Mouse (Mus musculus) heart, adult 9 months (tissue): Measurements from ENCODE around the gene Olfr591.
"Not testable (repeated sequence)": the region's sequence is repeated elsewhere in the genome, so short reads cannot be mapped to it uniquely, and the experiment has no call there.

Experiments
- DNase-seq, 2 experiments: peaks; one replicate each; pipeline ENCODE4 v3.0.0; 2022; ENCODE audit warnings: low spot score in 2 of 2

Gene Olfr591

DNA sequence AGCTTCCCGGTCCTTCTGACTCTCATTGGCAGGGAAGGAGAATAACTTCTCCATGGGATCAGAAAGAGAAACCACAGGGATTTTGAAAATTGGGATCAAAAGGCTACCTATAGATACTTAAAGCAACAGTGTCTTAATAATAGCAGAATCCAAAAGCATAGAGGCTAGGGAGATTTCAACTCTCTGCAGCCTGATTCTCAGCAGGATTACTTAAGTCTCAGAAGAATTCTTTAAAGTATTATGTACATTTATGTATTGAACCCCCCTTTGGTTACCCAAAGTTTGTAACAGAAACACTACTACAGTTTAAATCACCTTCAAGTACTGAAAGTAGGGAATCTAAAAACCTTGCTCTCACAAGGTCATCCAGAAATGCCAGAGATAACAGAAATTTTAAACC, at the start of gene Olfr591:
Gene Olfr591 (minus strand): TSS at position 101 of the 400 bp plus-strand sequence.
- no peak for DNase-seq

GRCm38 (mm10) chr7:103216696-103217095, 38.6 kb upstream of the Olfr591 start, which contains the start of gene Olfr594:
Olfr594 (plus strand) TSS chr7:103216996.
- DNase-seq: no peak

- DNase-seq: not testable (repeated sequence)
These were observed 33.9 kb upstream of the Olfr591 start for GRCm38 (mm10) chr7:103212050-103212449.

- no peak for DNase-seq
These were observed 33.4 kb upstream of the Olfr591 start, which contains the start of gene Olfr593 for GRCm38 (mm10) chr7:103211562-103211961. Olfr593 (plus strand) TSS chr7:103211862.

DNA sequence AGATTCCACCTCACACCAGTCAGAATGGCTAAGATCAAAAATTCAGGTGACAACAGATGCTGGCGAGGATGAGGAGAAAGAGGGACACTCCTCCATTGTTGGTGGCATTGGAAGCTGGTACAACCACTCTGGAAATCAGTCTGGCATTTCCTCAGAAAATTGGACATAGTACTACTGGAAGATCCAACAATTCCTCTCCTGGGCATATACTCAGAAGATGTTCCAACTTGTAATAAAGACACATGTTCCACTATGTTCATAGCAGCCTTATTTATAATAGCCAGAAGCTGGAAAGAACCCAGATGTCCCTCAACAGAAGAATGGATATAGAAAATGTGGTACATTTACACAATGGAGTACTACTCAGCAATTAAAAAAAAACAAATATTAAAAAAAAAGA, 6.4 kb upstream of the Olfr591 start, which contains the start of gene Olfr592:
Gene Olfr592 (plus strand): TSS at position 301 of the 400 bp plus-strand sequence.
- not testable (repeated sequence) for DNase-seq

GRCm38 (mm10) chr7:103169697-103170096, 8.4 kb downstream of the Olfr591 start:
- DNase-seq: no peak

- no peak for DNase-seq
These were observed 21.9 kb downstream of the Olfr591 start, which contains the start of gene Olfr589 for GRCm38 (mm10) chr7:103156256-103156655. Olfr589 (minus strand) TSS chr7:103156356.

- DNase-seq: no peak
These were observed 37.6 kb downstream of the Olfr591 start, which contains the start of gene Olfr588-ps1 for GRCm38 (mm10) chr7:103140579-103140978. Olfr588-ps1 (plus strand) TSS chr7:103140879.

- no peak for DNase-seq
These were observed 52.6 kb downstream of the Olfr591 start, which contains the start of gene Olfr586 for GRCm38 (mm10) chr7:103125538-103125937. Olfr586 (minus strand) TSS chr7:103125638.

DNA sequence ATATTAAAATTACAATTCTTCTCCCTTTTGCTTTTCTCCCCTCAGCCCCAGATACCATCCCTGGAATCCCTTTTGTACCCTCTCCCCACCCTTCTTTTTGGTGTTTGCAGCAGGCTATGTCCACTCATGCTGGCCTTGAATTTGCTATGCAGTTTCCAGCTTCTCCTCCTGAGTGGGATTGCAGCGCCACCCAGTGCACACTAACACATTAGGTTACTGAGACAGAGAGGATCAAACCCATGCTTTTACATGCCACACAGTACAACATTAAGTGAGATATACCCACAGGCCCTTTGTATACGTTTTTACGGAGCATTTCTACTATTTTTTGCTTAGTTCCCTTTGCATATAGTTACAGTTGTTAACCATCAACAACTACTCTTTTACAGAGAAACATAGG, 58.7 kb downstream of the Olfr591 start:
- no peak for DNase-seq
